Mouse (Mus musculus): ENCODE measurements at regions not wholly inside any gene's neighbourhood (a gene's known extent, or its start where the extent isn't known, plus 50 kb on each side); places are given as distances from the start of the nearest gene placed in this dataset.

DNA sequence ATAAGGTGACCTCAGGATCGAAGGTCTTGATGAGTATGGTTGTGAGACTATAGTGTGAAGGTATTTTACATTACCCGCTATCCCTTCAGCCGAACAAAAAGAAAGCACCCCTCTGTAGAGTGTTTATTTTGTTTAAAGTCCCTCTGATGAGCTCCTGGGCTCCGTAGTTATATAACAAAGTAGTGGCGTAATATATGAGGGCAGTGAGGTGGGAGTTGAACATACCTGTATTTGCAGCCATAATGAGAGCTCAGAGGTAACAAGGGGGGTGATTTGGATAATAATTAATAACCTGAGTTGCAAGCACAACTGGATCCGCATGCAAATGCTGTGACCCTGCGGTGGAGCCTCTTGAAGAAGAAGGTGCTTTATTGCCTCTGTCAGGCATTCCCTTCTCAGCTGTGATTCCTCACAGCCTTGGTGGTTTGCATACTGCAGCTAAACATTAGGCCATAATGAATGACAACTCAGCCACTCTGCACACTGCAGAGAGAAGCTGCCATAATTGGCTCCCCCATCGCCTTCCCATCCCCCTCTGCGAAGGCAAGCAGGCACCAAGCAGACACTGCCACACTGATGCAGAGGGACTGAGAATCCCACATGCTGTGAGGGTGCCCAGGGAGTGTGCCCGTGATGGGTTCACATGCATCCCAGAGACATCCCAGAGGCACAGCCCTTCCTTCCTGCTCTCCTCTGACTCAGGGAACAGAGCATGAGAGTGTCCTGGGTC lies 163.3 kb downstream of the Nuf2 start:
- ATAC-seq (no peak), DNase-seq (ENCODE audit: low spot score) (no peak)
- Histone ChIP-seq H3K4me3 (ENCODE audit: low read depth, low read length) (no peak overlapping the region), H3K27ac (ENCODE audit: low read length) (no peak overlapping the region), H3K27me3 (replicated peaks; ENCODE audit: insufficient read depth, low read length) (no peaks in the 10 kb centered on the region), H3K4me1 (ENCODE audit: insufficient read depth, low read depth, low read length) (no peaks in the 10 kb centered on the region), H3K4me2 (replicated peaks; ENCODE audit: low read depth, low read length) (no peak overlapping the region), H3K9me3 (ENCODE audit: low read length) (no peaks in the 10 kb centered on the region), H3K36me3 (ENCODE audit: insufficient read depth, low read length) (no peaks in the 10 kb centered on the region), H3K9ac (replicated peaks; ENCODE audit: low read depth) (no peak overlapping the region)
- no peak for TF ChIP-seq CTCF (IDR thresholded peaks at IDR 0.05)
- no peak for TF ChIP-seq EP300 (IDR thresholded peaks at IDR 0.05)
- WGBS = 46% methylated on average over 10 of the region's 10 CpGs

DNA sequence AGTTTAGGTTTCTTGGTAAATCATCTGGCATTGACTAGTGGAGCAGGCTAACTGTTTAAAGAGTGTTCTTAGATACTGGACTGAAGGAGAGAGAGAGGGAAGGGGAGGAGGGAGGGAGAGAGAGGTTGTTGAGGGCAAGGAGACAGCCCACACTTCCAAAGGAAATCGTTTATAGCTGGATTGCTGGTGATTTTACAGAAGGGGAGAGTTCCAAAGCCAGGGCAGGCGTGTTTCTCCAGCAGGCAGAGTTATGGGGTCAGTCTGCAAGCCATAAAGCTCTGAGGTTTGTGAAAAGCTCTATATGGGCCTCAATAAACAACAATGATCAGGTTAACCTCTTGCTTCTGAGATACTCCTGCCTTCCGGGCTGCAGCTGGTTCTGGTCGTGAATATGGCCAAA lies 163.9 kb downstream of the Nuf2 start:
- 40% methylated on average over 4 of the region's 4 CpGs for WGBS
- H3K4me1 ChIP-seq (ENCODE audit: insufficient read depth, low read depth, low read length) = no peaks in the 10 kb centered on the region
- no peak overlapping the region for H3K4me3 ChIP-seq (ENCODE audit: low read depth, low read length)
- ATAC-seq (no peak), DNase-seq (ENCODE audit: low spot score) (no peak)
- H3K27ac ChIP-seq (ENCODE audit: low read length) = no peak overlapping the region
- TF ChIP-seq CTCF (IDR thresholded peaks at IDR 0.05) = no peak
- no peak for TF ChIP-seq EP300 (IDR thresholded peaks at IDR 0.05)
- no peaks in the 10 kb centered on the region for H3K9me3 ChIP-seq (ENCODE audit: low read length)
- no peaks in the 10 kb centered on the region for H3K36me3 ChIP-seq (ENCODE audit: insufficient read depth, low read length)
- no peak overlapping the region for H3K4me2 ChIP-seq (replicated peaks; ENCODE audit: low read depth, low read length)
- H3K9ac ChIP-seq (replicated peaks; ENCODE audit: low read depth) = no peak overlapping the region
- H3K27me3 ChIP-seq (replicated peaks; ENCODE audit: insufficient read depth, low read length) = no peaks in the 10 kb centered on the region

DNA sequence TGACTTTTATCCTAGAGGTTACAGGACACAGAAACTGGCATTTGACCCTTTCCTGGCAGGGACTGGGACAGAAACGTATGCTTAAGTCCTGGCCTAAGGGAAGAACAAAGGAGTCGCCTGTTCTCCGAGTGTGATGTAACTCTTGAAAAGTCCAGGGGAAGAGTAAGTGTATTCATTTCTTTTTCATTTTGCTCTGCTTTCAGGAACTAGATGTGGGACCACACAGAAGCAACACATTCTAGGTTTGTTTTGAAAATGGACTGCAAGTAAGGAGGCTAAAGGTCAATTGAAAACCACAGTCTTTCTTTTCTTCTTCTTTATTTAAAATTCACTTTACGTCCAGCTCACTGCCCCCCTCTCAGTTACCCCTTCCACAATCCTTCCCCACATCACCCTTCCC lies 168.7 kb downstream of the Nuf2 start:
- H3K27me3 ChIP-seq (replicated peaks; ENCODE audit: insufficient read depth, low read length) = no peaks in the 10 kb centered on the region
- 54% methylated on average over 4 of the region's 4 CpGs for WGBS
- H3K9ac ChIP-seq (replicated peaks; ENCODE audit: low read depth) = no peak overlapping the region
- no peak for TF ChIP-seq EP300 (IDR thresholded peaks at IDR 0.05)
- TF ChIP-seq CTCF (IDR thresholded peaks at IDR 0.05) = no peak
- ATAC-seq (no peak), DNase-seq (ENCODE audit: low spot score) (no peak)
- no peaks in the 10 kb centered on the region for H3K4me1 ChIP-seq (ENCODE audit: insufficient read depth, low read depth, low read length)
- H3K9me3 ChIP-seq (ENCODE audit: low read length) = no peaks in the 10 kb centered on the region
- H3K4me3 ChIP-seq (ENCODE audit: low read depth, low read length) = no peak overlapping the region
- no peaks in the 10 kb centered on the region for H3K36me3 ChIP-seq (ENCODE audit: insufficient read depth, low read length)
- H3K4me2 ChIP-seq (replicated peaks; ENCODE audit: low read depth, low read length) = no peak overlapping the region
- H3K27ac ChIP-seq (ENCODE audit: low read length) = no peak overlapping the region

DNA sequence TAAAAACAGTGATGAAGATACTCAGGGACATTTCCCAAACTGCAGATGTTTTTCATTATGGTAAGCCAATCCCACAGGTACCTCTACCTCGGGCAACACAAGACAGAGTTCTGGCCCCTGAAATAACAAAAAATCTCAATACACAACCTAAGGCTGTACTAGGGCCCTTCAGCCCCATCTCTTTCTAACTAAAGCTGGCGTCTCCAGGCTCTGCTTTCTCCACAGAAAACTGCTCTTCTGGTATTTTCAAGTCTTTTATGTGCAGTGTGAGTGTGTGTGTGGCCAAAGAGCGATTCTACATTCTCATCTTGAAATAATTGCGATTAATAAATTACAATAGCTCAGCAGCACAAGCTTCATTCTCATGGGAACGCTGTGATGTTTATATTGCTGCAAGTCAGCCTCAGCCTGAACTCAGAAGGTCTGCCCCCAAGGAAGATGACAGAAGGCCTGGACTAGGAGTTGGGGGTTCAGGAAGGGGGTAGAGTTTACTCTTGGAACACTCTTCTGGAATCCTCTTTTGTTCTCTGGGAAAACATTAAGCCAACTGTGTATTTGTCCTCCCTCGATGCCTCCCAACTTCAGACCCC lies 173.5 kb downstream of the Nuf2 start:
- ATAC-seq (no peak), DNase-seq (ENCODE audit: low spot score) (no peak)
- Histone ChIP-seq H3K9me3 (ENCODE audit: low read length) (no peaks in the 10 kb centered on the region), H3K36me3 (ENCODE audit: insufficient read depth, low read length) (no peaks in the 10 kb centered on the region), H3K27me3 (replicated peaks; ENCODE audit: insufficient read depth, low read length) (no peaks in the 10 kb centered on the region), H3K4me3 (ENCODE audit: low read depth, low read length) (no peak overlapping the region), H3K9ac (replicated peaks; ENCODE audit: low read depth) (no peak overlapping the region), H3K4me1 (ENCODE audit: insufficient read depth, low read depth, low read length) (no peaks in the 10 kb centered on the region; the same call in 1 of the 2 replicates), H3K27ac (ENCODE audit: low read length) (no peak overlapping the region), H3K4me2 (replicated peaks; ENCODE audit: low read depth, low read length) (no peak overlapping the region)
- 45% methylated on average over 6 of the region's 6 CpGs for WGBS
- no peak for TF ChIP-seq EP300 (IDR thresholded peaks at IDR 0.05)

DNA sequence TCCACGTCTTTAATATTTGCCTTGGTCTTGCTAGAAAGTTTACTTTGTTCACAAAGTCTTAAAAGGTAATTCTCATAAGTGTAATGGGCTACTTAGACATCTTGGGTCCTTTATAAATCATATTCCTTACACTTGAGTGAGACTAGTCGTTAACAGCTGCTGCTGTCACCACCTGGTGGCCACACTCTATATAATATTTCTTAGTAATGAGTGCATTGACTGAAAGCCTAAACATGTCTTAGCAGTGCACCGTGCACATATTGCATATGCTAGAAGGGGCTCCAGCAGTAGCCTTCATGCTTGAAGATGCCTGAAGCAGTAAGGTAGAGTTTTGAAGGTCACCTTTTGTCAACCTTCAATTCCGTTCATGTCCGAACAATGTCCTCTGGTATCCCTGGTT lies 177.2 kb downstream of the Nuf2 start:
- peak; percentile 33 for DNase-seq (ENCODE audit: low spot score)
- H3K4me3 ChIP-seq (ENCODE audit: low read depth, low read length) = no peak overlapping the region
- TF ChIP-seq CTCF (IDR thresholded peaks at IDR 0.05) (peak; percentile 59), EP300 (IDR thresholded peaks at IDR 0.05) (no peak)

DNA sequence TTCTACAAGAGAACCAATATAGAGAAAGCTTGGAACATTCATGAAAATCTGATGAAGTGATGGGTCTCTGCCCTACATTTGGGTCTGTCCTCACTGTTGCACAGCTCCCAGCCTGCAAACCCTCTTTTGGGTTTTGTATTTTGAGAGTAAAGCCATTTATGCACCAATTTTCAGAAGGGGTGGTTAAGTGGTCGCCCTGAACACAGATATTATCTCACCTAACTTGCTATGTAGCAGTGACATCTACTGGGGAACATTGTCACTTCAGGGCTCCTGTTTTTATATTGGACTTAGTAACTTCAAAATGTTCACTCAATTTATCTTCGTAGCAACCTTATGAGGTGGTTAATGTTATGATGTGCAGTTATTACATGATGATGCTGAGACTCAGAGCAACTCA lies 183.6 kb downstream of the Nuf2 start:
- TF ChIP-seq CTCF (IDR thresholded peaks at IDR 0.05) (peak; percentile 67), EP300 (IDR thresholded peaks at IDR 0.05) (no peak)
- Histone ChIP-seq H3K27ac (ENCODE audit: low read length) (no peak overlapping the region), H3K27me3 (replicated peaks; ENCODE audit: insufficient read depth, low read length) (no peaks in the 10 kb centered on the region), H3K36me3 (ENCODE audit: insufficient read depth, low read length) (no peaks in the 10 kb centered on the region), H3K4me2 (replicated peaks; ENCODE audit: low read depth, low read length) (no peak overlapping the region), H3K4me3 (ENCODE audit: low read depth, low read length) (no peak overlapping the region), H3K9me3 (ENCODE audit: low read length) (no peaks in the 10 kb centered on the region), H3K4me1 (ENCODE audit: insufficient read depth, low read depth, low read length) (no peaks in the 10 kb centered on the region), H3K9ac (replicated peaks; ENCODE audit: low read depth) (no peak overlapping the region)
- 34% methylated on average over 2 of the region's 2 CpGs for WGBS
- ATAC-seq (no peak), DNase-seq (ENCODE audit: low spot score) (peak; percentile 47)

More for the DNA sequence above, 177.2 kb downstream of the Nuf2 start:
- no peaks in the 10 kb centered on the region for H3K27me3 ChIP-seq (replicated peaks; ENCODE audit: insufficient read depth, low read length)
- no peak overlapping the region for H3K9ac ChIP-seq (replicated peaks; ENCODE audit: low read depth)
- WGBS = 51% methylated on average over 5 of the region's 5 CpGs
- no peak for ATAC-seq
- H3K9me3 ChIP-seq (ENCODE audit: low read length) = no peaks in the 10 kb centered on the region
- H3K4me2 ChIP-seq (replicated peaks; ENCODE audit: low read depth, low read length) = no peak overlapping the region
- H3K4me1 ChIP-seq (ENCODE audit: insufficient read depth, low read depth, low read length) = no peaks in the 10 kb centered on the region; the same call in 1 of the 2 replicates
- H3K27ac ChIP-seq (ENCODE audit: low read length) = no peak overlapping the region
- no peaks in the 10 kb centered on the region for H3K36me3 ChIP-seq (ENCODE audit: insufficient read depth, low read length)
